Mouse (Mus musculus): ENCODE results near the gene Fnbp1. TPM values are rescaled to one million over a fixed set of nuclear protein-coding genes. Genes with fewer than 3 reads are reported as not detected.
A peak's percentile ranks its signal among the peaks of the same experiment; 100 is the strongest.

The Fnbp1 gene
- total RNA-seq, 1 experiment from 2014 or later = 58.5 TPM

- ATAC-seq (replicated peaks in 1 of 2; ENCODE audit: insufficient read depth in 1 of 2, low FRiP score in 2 of 2, low TSS enrichment in 1 of 2, low read depth in 1 of 2, poor library complexity in 2 of 2, severe bottlenecking in 2 of 2) = no peak
Observed at GRCm38 (mm10) chr2:31160147-31160920, 18.5 kb upstream of the Fnbp1 start.

DNA sequence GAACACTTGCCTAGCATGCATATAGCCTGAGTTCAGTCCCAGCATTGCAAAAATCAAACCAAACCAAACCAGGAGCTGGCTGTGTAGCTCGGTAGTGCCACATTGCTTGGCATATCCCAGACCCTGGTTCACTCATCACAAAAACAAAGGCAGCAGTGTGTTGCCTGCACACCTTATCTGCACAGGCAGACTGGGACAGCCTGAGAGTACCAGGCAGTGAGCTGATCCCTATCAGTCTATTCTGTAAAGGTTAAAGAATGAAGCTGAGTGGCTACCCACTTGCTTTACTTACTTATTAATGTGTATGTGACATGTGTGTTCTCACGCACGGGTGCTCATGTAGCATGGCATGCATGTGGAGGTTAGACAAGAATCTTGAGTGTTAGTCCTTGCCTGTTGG, 15.0 kb upstream of the Fnbp1 start:
- ATAC-seq (replicated peaks in 1 of 2; ENCODE audit: insufficient read depth in 1 of 2, low FRiP score in 2 of 2, low TSS enrichment in 1 of 2, low read depth in 1 of 2, poor library complexity in 2 of 2, severe bottlenecking in 2 of 2) = no peak

DNA sequence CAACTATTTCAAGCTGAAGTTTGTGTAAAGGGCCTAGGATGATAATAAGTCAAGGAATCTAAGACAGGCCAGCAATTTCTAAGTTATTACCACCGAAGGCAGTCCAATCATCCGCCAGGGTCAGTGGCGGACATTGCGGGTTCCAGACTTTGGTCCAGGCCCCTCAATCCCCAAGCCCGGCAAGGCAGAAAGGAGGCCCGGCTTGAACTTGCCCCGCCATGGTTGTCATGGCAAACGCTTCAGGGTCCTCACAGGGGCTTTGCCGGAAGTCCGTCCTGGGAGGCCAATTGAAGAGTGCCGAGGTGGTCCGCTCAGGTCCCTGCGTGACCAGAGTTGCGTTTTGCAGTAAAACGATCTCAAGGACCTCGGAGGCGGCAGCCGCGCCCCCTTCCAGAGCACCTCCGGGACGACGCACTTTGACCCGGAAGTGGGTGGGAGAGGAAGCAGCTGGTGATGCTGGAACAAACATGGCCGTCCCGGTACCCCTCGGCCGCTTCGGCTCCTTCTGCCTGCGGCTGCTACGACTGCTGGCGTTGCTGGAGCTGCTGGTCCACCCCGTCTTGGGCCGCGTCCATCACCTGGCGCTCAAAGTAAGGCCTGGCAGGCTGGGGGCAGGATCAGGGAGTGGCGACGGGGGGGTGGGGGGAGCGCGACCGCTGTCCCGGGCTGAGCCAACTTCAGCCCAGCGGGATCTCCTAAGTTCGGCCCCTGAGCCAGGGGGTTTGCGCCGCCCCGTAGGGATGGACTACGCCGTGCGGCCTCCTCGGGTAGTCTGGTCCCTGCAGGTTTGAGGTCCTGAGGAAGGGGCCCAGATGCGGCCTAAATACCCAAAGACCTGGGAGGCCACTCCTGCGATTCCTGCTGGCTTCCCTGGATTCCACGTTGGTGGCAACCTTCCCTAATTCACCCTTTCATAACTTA, 10.3 kb upstream of the Fnbp1 start, which contains the start of gene Gpr107:
Gene Gpr107, plus strand, starts transcription at position 425 of the 921 bp plus-strand sequence.
- peak; percentile 85 to 93 for ATAC-seq (replicated peaks in 1 of 2; ENCODE audit: insufficient read depth in 1 of 2, low FRiP score in 2 of 2, low TSS enrichment in 1 of 2, low read depth in 1 of 2, poor library complexity in 2 of 2, severe bottlenecking in 2 of 2)

DNA sequence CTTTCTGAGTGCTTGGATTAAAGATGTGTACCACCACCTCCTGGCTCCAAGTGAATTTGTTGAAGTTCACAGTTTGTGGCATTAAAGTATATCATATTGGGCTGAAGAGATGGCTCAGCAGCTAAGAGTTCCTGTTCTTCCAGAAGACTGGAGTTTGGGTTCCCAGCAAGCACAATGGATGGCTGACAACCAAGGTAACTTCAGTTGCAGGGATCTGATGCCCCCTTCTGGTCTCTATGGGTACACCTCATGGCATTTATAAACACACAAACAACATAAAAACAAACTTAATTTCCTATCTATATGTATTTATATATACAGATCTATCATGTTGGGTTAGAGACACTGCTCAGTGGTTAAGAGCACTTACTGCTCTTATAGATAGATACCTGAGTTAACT, 9.0 kb upstream of the Fnbp1 start:
- no peak for ATAC-seq (replicated peaks in 1 of 2; ENCODE audit: insufficient read depth in 1 of 2, low FRiP score in 2 of 2, low TSS enrichment in 1 of 2, low read depth in 1 of 2, poor library complexity in 2 of 2, severe bottlenecking in 2 of 2)

- no peak for ATAC-seq (replicated peaks in 1 of 2; ENCODE audit: insufficient read depth in 1 of 2, low FRiP score in 2 of 2, low TSS enrichment in 1 of 2, low read depth in 1 of 2, poor library complexity in 2 of 2, severe bottlenecking in 2 of 2)
Observed at GRCm38 (mm10) chr2:31147054-31147453, 5.2 kb upstream of the Fnbp1 start.

GRCm38 (mm10) chr2:31144901-31145300, 3.1 kb upstream of the Fnbp1 start:
- peak in 1 of 2 experiments; percentile 51; a peak in 1 of 4 replicates for ATAC-seq (replicated peaks in 1 of 2; ENCODE audit: insufficient read depth in 1 of 2, low FRiP score in 2 of 2, low TSS enrichment in 1 of 2, low read depth in 1 of 2, poor library complexity in 2 of 2, severe bottlenecking in 2 of 2)

GRCm38 (mm10) chr2:31143768-31144695, 2.2 kb upstream of the Fnbp1 start:
- no peak for ATAC-seq (replicated peaks in 1 of 2; ENCODE audit: insufficient read depth in 1 of 2, low FRiP score in 2 of 2, low TSS enrichment in 1 of 2, low read depth in 1 of 2, poor library complexity in 2 of 2, severe bottlenecking in 2 of 2)

DNA sequence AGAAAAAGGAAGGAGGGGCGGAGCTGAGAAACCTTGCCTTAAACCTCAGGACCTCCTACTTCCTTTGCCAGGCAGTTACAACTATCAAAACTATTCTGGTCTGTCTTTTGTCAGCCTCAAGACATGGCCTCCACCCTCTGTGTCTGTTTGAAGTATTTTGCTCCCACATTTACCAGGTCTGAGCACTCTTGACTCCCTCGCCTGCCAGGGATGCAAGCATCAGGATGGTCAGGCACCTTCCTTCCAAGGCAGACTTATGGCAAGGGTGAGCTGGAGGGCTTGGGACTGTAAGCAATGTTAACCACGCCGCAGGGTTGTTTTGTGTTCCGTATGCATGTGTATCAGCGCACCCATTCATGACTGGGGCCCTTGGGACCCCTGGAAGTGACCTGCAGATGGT, 1.5 kb upstream of the Fnbp1 start:
- ATAC-seq (replicated peaks in 1 of 2; ENCODE audit: insufficient read depth in 1 of 2, low FRiP score in 2 of 2, low TSS enrichment in 1 of 2, low read depth in 1 of 2, poor library complexity in 2 of 2, severe bottlenecking in 2 of 2) = peak; percentile 54 to 57; a peak in 3 of 4 replicates

- no peak for ATAC-seq (replicated peaks in 1 of 2; ENCODE audit: insufficient read depth in 1 of 2, low FRiP score in 2 of 2, low TSS enrichment in 1 of 2, low read depth in 1 of 2, poor library complexity in 2 of 2, severe bottlenecking in 2 of 2)
Observed at GRCm38 (mm10) chr2:31142505-31142904, 697 bp upstream of the Fnbp1 start.

DNA sequence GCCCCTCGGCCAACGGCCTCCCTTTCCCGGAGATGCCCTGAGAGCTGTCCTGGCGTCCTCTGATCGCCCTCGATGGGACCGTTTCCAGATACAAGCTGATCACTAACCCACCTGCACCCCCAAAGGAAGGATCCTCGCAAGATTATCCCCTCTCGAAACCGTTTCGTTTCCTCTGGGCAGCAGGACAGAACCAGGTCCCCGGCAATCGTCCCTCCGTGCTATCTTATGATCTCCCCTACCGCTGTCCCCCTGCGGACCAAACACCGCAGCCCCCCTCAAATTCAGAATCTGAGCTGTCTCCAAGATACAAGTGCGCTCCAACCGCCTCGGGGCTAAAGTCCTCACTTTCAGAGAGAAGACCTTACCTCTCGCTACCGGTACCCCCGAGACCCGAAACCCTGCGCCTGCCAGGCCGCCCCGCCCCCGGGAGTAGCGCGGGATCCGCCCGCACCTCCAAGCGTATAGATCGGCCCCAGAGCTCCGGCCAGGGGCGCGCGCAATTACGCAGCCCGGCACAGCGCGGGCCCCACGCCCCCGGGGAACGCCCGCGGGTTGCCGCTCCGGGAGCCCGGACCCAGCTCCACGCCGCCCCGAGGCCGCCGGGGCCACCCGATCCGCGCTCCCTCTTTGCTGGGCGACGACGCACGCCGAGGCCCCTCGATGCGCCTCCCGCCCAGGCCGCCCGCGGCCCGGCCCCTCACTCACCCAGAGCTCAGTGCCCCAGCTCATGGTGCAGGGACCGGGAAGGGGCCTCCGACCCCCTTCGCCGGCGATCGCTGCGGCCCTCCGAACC, 538 bp downstream of the Fnbp1 start:
- no peak for ATAC-seq (replicated peaks in 1 of 2; ENCODE audit: insufficient read depth in 1 of 2, low FRiP score in 2 of 2, low TSS enrichment in 1 of 2, low read depth in 1 of 2, poor library complexity in 2 of 2, severe bottlenecking in 2 of 2)

GRCm38 (mm10) chr2:31140772-31141073, 1.1 kb downstream of the Fnbp1 start:
- ATAC-seq (replicated peaks in 1 of 2; ENCODE audit: insufficient read depth in 1 of 2, low FRiP score in 2 of 2, low TSS enrichment in 1 of 2, low read depth in 1 of 2, poor library complexity in 2 of 2, severe bottlenecking in 2 of 2) = no peak

DNA sequence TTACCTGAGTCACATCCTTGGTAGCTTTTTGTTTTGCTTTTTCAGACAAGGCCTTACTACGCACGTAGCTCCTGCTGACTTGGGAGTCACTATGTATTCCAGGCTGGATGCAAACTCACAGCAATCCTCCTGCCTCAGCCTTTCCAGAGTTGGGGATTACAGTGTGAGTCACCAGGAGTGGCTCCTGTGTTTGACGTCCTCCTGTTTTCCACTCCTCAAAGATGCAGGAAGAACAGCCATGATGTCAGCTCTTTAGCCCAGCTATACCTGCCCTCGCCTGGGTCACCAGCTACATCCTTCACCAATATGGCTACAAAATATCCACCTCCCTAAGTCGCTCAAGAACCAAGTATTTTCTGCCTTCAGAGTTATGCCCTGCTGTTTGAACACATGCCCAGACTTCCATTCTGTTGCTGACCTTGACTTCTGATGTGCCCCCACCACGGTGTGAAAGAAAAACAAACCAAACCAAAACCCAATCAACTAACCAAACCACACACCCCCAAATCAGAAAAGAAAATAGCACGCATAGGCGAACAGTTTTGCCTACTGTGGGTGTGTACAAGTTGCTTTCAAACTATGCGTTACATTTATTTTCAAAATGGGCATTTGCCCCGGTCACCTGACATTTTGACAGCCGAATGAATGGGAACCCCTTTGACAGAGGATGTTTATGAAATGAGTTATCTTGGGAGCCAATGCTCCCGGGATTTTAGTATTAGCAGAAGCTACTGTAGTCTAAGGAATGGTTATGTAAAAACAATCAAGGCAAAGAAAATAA, 1.6 kb downstream of the Fnbp1 start:
- no peak for ATAC-seq (replicated peaks in 1 of 2; ENCODE audit: insufficient read depth in 1 of 2, low FRiP score in 2 of 2, low TSS enrichment in 1 of 2, low read depth in 1 of 2, poor library complexity in 2 of 2, severe bottlenecking in 2 of 2)

GRCm38 (mm10) chr2:31139174-31139632, 2.6 kb downstream of the Fnbp1 start:
- ATAC-seq (replicated peaks in 1 of 2; ENCODE audit: insufficient read depth in 1 of 2, low FRiP score in 2 of 2, low TSS enrichment in 1 of 2, low read depth in 1 of 2, poor library complexity in 2 of 2, severe bottlenecking in 2 of 2) = no peak

DNA sequence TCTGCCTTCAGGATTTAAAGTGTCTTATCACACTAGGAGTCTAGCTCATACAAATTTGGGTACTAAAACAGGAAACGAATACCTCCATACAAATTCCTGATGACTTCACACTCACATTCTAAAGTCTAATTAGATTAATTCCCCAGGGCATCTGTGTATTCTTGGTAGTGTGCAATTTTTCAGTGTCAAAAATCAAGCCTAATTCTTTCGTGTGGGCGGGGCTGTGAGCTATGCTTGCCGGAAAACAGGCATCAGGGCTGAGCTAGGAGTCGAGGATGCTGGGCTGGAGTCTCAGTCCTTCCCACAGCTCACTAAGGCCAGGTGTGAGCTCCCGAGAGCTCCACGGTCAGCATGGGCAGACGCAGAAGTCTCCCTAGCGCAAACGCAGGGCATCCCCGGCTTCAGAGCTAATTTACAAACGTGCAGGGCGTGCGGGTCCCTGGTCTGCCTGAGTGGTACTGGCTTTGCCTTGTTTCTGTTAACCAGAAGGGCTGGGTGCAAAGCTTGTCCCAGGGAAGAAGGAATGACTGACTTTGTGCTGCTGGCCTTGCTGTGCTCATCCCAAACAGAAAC, 4.7 kb downstream of the Fnbp1 start:
- ATAC-seq (replicated peaks in 1 of 2; ENCODE audit: insufficient read depth in 1 of 2, low FRiP score in 2 of 2, low TSS enrichment in 1 of 2, low read depth in 1 of 2, poor library complexity in 2 of 2, severe bottlenecking in 2 of 2) = no peak

DNA sequence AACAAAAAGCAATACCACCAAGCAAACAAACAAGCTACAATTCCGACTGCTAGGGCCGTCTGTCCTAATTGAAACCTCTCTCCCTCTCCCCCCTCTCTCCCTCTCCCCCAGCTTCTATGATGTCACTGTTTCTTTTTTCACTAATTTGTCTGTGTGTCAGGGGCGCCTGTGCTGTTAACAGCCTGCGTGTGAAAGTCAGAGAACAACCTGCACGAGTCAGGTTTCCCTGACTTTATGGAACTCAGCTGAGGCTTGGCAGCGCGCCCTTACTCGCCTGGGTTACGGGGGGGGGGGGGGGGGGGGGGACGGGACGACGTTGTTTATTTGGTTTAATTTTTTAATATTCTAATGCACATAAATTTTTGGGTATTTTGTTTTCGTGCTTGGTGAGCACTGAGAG, 5.5 kb downstream of the Fnbp1 start:
- no peak for ATAC-seq (replicated peaks in 1 of 2; ENCODE audit: insufficient read depth in 1 of 2, low FRiP score in 2 of 2, low TSS enrichment in 1 of 2, low read depth in 1 of 2, poor library complexity in 2 of 2, severe bottlenecking in 2 of 2)

GRCm38 (mm10) chr2:31135512-31135931, 6.3 kb downstream of the Fnbp1 start:
- no peak for ATAC-seq (replicated peaks in 1 of 2; ENCODE audit: insufficient read depth in 1 of 2, low FRiP score in 2 of 2, low TSS enrichment in 1 of 2, low read depth in 1 of 2, poor library complexity in 2 of 2, severe bottlenecking in 2 of 2)
